Mouse (Mus musculus) small intestine, adult 2 months (tissue): ENCODE measurements around the gene Morn1. TPM values are rescaled to one million over a fixed set of nuclear protein-coding genes. Genes with fewer than 3 reads are reported as not detected.

Experiments
- H3K27ac ChIP-seq: fragments of 200-500 bp; 2 replicates; pipeline ENCODE4 v1.5.1; 2012; ENCODE audit warnings: low read depth, low read length, control low read depth, inconsistent platforms; ENCODE audit not compliant: insufficient read depth
- H3K27me3 ChIP-seq: fragments of 200-500 bp; 2 replicates; pipeline ENCODE4 v1.6.1; 2012; ENCODE audit warnings: mild to moderate bottlenecking, moderate library complexity, low read length, inconsistent platforms; ENCODE audit not compliant: control insufficient read depth, insufficient read depth
- H3K36me3 ChIP-seq: fragments of 200-500 bp; 2 replicates; pipeline ENCODE4 v1.6.1; 2012; ENCODE audit warnings: mild to moderate bottlenecking, low read length, control low read depth, inconsistent platforms; ENCODE audit not compliant: control insufficient read depth, insufficient read depth
- H3K4me1 ChIP-seq: fragments of 200-500 bp; 2 replicates; pipeline ENCODE4 v1.6.1; 2012; ENCODE audit warnings: low read length, inconsistent platforms, mixed read lengths; ENCODE audit not compliant: control insufficient read depth, insufficient read depth, insufficient read length
- H3K4me3 ChIP-seq: fragments of 200-500 bp; 2 replicates; pipeline ENCODE4 v1.5.1; 2012; ENCODE audit warnings: low read depth, mild to moderate bottlenecking, control low read depth, inconsistent platforms, low read length, moderate library complexity
- CTCF ChIP-seq: fragments of 200-500 bp; IDR thresholded peaks from 2 replicates; pipeline ENCODE4 v1.5.1; 2012; ENCODE audit warnings: low read depth, mild to moderate bottlenecking, control low read depth, inconsistent platforms, low read length, moderate library complexity, mixed read lengths; ENCODE audit not compliant: insufficient replicate concordance, insufficient read length; ENCODE audit errors: extremely low read depth
- POLR2A ChIP-seq: fragments of 200-500 bp; IDR thresholded peaks from 2 replicates; pipeline ENCODE4 v1.6.1; 2012; ENCODE audit warnings: low read depth, mild to moderate bottlenecking, control low read depth, inconsistent platforms, low read length, moderate library complexity
- WGBS: fragments of 180-500 bp; shearing (Covaris S2); methylation state at CpG from one replicate; pipeline ENCODE4 v1.1.7; 2018; 5-methylcytosine and 5-hydroxymethylcytosine counted together
- polyA plus RNA-seq: library from polyadenylated mRNA; depleted of rRNA; stranded (reverse); fragments of >200 nt; gene quantifications from 2 replicates; pipeline ENCODE4 v1.2.3, GENCODE M21; 2012

The Morn1 gene
- polyA plus RNA-seq, 1 experiment: 3.1 TPM

GRCm38 (mm10) chr4:155095967-155096366 is 9.6 kb downstream of the Morn1 start:
- H3K4me3 ChIP-seq: no peak overlapping the region
- no peaks in the 10 kb centered on the region for H3K4me1 ChIP-seq
- H3K27me3 ChIP-seq: no peaks in the 10 kb centered on the region
- WGBS: 93% methylated on average over 8 of the region's 8 CpGs
- H3K36me3 ChIP-seq: no peaks in the 10 kb centered on the region
- no peak overlapping the region for H3K27ac ChIP-seq
- TF ChIP-seq POLR2A: no peak
- no peak for TF ChIP-seq CTCF

GRCm38 (mm10) chr4:155097452-155097851 is 11.1 kb downstream of the Morn1 start:
- no peaks in the 10 kb centered on the region for H3K4me1 ChIP-seq
- no peak for TF ChIP-seq POLR2A
- TF ChIP-seq CTCF: no peak
- WGBS: 82% methylated on average over 6 of the region's 6 CpGs
- no peak overlapping the region for H3K27ac ChIP-seq
- no peaks in the 10 kb centered on the region for H3K27me3 ChIP-seq
- no peaks in the 10 kb centered on the region for H3K36me3 ChIP-seq
- H3K4me3 ChIP-seq: no peak overlapping the region

- 75% methylated on average over 4 of the region's 4 CpGs for WGBS
- Histone ChIP-seq H3K27me3 (no peaks in the 10 kb centered on the region), H3K27ac (no peak overlapping the region), H3K4me3 (no peak overlapping the region), H3K36me3 (no peaks in the 10 kb centered on the region), H3K4me1 (no peaks in the 10 kb centered on the region)
- TF ChIP-seq POLR2A (no peak), CTCF (no peak)
Observed at GRCm38 (mm10) chr4:155098572-155098971, 12.2 kb downstream of the Morn1 start.

- Histone ChIP-seq H3K27me3 (no peaks in the 10 kb centered on the region), H3K4me1 (peaks cover 3% of the 10 kb centered on the region; the same call in 1 of the 2 replicates), H3K36me3 (no peaks in the 10 kb centered on the region), H3K27ac (no peak overlapping the region), H3K4me3 (no peak overlapping the region)
- WGBS: 88% methylated on average over 4 of the region's 4 CpGs
- TF ChIP-seq CTCF (no peak), POLR2A (no peak)
Observed at GRCm38 (mm10) chr4:155107886-155108285, 21.5 kb downstream of the Morn1 start.

GRCm38 (mm10) chr4:155109471-155109870 is 23.1 kb downstream of the Morn1 start:
- TF ChIP-seq POLR2A: no peak
- no peak for TF ChIP-seq CTCF
- no peaks in the 10 kb centered on the region for H3K27me3 ChIP-seq
- H3K4me1 ChIP-seq: peaks cover 9% of the 10 kb centered on the region; the same call in 1 of the 2 replicates
- no peaks in the 10 kb centered on the region for H3K36me3 ChIP-seq
- no peak overlapping the region for H3K27ac ChIP-seq
- H3K4me3 ChIP-seq: no peak overlapping the region
- WGBS: 52% methylated on average over 5 of the region's 5 CpGs

- WGBS: 66% methylated on average over 8 of the region's 8 CpGs
Observed at GRCm38 (mm10) chr4:155113766-155114410, 27.5 kb downstream of the Morn1 start.

GRCm38 (mm10) chr4:155116607-155117006 is 30.2 kb downstream of the Morn1 start:
- H3K4me3 ChIP-seq: no peak overlapping the region
- no peaks in the 10 kb centered on the region for H3K27me3 ChIP-seq
- H3K4me1 ChIP-seq: peaks cover 24% of the 10 kb centered on the region
- no peak for TF ChIP-seq POLR2A
- TF ChIP-seq CTCF: no peak
- 78% methylated on average over 4 of the region's 4 CpGs for WGBS
- no peaks in the 10 kb centered on the region for H3K36me3 ChIP-seq
- no peak overlapping the region for H3K27ac ChIP-seq

More at GRCm38 (mm10) chr4:155113766-155114410, 27.5 kb downstream of the Morn1 start:
- H3K27me3 ChIP-seq: no peaks in the 10 kb centered on the region
- H3K4me1 ChIP-seq: peaks cover 11% of the 10 kb centered on the region
- TF ChIP-seq CTCF (no peak), POLR2A (no peak)
- no peak overlapping the region for H3K27ac ChIP-seq
- no peak overlapping the region for H3K4me3 ChIP-seq
- H3K36me3 ChIP-seq: no peaks in the 10 kb centered on the region

- WGBS: 86% methylated on average over 6 of the region's 6 CpGs
- Histone ChIP-seq H3K27me3 (no peaks in the 10 kb centered on the region), H3K36me3 (no peaks in the 10 kb centered on the region), H3K27ac (no peak overlapping the region), H3K4me1 (peaks cover 33% of the 10 kb centered on the region), H3K4me3 (no peak overlapping the region)
- TF ChIP-seq CTCF: no peak
- TF ChIP-seq POLR2A: no peak
Observed at GRCm38 (mm10) chr4:155117396-155117978, 31.1 kb downstream of the Morn1 start.
